Mouse (Mus musculus) liver, adult (tissue): ENCODE results near the gene Scamp3.

Experiments
- GATA4 ChIP-seq: IDR thresholded peaks from 2 replicates; pipeline ENCODE4 v1.6.1; 2014; ENCODE audit warnings: mild to moderate bottlenecking, low read length; ENCODE audit not compliant: insufficient replicate concordance

Gene Scamp3

DNA sequence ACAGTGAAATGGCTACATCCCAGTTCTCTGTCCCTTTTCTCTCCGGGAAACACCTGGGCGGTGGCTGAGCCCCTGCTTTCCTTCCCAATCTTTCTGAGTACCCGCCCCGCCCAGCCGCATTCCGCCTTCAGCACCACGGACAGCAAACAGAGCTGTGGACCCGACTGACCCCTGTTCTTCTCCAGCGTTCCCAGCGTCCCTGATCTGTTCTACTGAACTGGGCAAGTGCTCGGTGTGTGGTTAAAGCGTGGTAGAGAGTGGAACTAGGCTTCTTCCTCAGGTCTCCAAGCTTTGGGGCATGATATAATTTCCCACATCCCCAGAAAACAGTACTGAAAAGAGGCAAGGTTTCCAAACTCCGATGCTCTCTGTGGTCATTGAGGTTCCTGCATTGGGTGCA, 18.1 kb upstream of the Scamp3 start:
- TF ChIP-seq GATA4, result no peak

DNA sequence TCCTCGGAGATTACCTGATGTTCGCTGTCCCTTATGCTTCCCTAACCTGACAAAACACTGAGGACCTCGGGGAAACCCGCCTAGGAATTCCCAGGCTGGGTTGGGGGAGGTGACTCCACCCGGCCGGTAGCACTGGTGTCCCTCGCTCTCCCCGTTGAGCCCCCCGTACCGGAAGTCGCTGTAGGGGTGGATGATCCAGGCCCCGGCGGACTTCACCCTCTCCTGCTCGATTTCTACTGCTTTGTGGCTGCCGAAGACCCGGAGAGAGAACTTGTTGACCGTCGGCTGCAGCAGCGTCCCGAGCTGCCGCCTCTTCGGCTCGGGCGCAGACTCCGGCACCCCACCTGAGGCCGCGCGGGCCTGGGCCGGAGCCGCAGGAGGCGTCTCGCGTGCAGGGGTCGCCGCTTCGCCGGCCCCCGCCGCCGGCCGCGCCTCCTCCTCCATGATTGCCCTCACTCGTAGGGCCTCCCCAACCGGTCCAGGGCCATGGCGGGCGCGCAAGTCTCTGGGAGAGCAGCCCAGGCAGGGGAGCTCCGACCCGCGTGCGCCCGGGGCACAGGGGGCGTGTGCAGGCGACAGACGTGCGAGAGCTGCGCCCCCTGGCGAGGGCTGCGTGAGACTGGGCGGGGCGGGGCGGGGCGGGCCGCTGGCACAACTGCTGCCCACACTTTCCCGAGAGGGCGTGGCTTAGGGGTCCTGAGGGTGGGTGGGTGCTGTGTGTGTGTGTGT, 17.5 kb upstream of the Scamp3 start, which contains the start of gene Hcn3:
Hcn3 (minus strand) TSS at position 581 of the 729 bp plus-strand sequence.
- no peak for TF ChIP-seq GATA4

DNA sequence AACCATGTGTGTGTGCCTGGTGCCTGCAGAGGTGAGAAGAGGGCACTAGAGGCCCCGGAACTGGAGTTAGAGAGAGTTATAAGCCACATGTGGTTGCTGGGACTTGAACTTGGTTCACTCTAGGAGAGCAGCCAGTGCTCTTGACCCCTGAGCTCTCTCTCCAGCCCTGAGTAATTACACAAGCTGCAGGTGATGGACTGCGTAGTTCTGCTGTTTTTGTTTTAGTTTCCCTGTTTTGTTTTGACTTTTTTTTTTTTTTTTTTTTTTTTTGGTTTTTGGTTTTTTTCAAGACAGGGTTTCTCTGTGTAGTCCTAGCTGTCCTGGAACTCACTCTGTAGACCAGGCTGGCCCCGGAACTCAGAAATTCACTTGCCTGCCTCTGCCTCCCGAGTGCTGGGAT, 15.5 kb upstream of the Scamp3 start:
- no peak for TF ChIP-seq GATA4

DNA sequence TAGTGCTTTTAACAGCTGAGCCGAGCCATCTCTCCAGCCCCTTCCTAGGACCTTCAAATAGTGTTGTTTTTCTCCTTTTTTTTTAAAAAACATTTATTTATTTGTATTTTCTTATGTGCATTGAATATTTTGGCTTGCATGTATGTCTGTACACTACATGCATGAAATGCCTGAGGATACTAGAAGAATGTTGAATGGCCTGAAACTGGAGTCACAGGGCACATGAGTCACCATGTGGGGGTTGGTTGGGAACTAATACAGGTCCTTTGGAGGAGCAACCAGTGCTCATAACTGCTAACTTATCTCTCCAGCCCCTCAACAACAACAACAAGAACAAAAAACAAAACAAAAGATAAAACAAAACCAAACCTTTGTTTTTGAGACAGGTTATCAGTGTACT, 14.2 kb upstream of the Scamp3 start:
- no peak for TF ChIP-seq GATA4

DNA sequence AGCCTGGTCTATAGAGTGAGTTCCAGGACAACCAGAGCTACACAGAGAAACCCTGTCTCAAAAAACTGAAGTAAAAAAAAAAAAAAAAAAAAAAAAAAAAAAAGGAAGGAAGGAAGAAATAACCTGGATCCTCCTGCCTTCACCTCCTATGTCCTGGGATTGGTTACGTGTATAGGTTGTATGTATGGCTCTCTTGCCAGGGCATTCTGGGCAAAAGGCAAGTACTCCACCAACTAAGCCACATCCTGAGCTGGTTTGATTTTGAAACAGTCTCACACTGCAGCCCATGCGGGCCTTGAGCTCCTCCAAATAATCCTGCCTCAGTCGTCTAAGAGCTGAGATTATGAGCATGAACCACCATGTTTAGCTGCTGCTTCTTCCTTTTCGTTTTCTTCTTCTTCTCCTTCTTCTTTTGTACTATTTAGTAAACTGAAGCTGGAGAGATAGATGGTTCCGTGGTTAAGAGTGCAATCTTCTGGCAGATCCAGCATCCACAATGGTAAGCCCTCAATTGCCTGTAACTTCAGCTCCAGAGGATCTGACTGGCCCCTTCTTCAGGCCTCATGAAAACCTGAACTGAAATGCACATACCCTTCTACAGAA, 13.5 kb upstream of the Scamp3 start:
- TF ChIP-seq GATA4, result no peak

DNA sequence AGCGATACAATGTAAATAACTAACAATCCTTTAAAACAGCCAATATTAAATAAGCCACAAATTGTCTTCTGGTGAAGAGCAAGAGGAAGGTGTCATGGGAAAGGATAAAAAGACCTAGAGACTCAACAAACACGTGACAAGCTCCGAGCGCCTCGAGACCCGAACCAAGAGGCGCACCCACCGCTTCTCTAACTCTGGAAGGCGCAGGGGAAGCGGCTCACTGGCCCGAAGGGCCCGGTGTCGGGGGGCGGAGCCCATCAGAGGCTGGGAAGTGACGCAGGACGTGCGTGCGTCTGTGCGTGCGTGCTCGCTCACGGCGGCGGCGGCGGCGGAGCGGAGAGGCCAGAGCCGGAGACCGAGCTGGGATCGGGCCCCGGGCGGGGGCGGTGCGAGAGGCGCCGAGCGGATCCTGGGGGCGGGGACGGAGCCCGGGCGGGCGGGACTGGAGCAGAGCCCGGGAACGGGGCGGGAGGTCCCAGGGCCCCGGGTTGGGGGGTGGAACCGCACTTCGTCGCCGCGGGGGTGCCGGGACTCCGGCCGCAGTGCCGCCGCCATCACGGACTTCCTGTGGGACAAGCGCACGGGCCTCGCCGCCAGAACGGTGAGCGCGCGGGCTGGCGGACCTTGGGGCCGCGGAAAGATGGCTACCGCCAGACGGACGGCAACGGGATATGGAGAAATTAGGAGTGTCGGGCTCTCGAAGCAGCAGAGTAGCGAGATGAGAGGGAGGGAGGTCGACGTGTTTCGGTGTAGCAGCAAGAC, 12.6 kb upstream of the Scamp3 start, which contains the start of gene Clk2:
Clk2 (plus strand) TSS at position 290 of the 762 bp plus-strand sequence.
- TF ChIP-seq GATA4, result no peak

DNA sequence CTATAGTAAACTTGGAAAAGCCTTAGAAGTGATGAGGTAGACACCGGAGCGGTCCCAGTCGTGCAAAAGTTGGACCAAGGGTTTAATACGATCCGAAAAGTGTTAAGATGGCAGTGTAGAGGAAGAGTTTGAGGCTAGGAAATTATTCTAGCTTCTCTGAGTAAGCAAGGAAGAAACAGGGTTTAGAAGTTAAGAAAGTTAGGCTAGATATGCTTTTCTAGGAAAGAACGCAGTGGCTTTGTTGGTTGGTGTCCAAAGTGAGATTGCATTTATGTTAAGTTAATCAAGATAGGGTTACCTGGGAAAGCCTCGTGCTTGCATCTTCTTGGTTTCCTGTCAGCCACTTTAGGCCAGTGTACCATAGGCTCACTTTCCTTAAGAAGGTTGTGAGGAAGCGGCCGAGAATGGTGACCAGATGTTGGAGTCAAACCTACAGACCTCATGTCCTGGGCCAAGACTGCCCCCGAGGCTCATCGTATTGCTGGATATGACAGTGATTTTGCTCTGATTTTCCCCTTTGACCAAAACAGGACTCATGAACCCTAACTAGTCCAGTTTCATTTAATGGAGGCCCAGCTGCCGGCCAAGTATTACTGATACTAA, 11.9 kb upstream of the Scamp3 start:
- TF ChIP-seq GATA4, result no peak

DNA sequence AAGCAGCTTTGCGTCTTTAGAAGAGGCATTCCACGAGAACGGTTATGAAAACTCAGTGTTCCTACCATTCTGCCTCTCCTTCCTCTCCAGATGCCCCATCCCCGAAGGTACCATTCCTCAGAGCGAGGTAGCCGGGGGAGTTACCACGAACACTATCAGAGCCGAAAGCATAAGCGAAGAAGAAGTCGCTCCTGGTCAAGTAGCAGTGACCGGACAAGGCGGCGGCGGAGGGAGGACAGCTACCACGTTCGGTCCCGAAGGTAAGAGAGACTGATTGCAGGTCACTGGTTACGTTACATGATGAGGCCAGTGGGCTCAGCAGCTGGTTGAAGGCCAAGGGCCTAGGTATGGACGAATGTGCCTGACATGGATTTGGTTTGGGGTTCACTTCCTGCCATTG, 10.3 kb upstream of the Scamp3 start:
- no peak for TF ChIP-seq GATA4

DNA sequence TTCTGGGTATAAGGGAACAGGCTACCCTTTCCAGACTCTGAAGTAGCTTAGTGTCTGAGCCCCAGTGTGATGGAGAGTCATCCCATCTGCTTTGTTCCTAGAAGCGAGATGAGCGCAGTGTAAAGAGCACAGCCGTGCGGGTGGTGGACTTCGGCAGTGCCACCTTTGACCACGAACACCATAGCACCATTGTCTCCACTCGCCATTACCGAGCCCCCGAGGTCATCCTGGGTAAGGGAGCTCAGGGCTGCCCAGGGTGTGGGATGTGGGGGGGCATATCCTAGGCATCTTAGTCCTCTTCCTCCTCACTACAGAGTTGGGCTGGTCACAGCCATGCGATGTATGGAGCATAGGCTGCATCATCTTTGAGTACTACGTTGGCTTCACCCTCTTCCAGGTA, 2.4 kb upstream of the Scamp3 start:
- no peak for TF ChIP-seq GATA4

DNA sequence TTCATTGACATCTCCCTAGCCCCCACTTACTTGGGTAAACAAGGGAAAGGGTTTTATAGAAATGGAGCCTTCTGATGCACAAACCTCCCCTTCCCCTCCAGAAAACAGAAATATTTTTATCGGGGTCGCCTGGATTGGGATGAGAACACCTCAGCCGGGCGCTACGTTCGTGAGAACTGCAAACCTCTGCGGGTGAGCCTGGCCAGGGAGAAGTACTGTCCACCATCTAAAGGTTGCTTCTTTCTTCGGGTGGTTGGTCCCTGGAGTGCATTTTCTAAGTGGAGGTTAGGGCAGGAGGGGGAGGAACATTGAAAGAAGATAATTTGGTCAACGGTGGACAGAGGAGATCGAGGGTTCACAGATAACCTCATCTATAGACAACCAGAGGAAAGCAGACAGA, 1.7 kb upstream of the Scamp3 start:
- no peak for TF ChIP-seq GATA4

DNA sequence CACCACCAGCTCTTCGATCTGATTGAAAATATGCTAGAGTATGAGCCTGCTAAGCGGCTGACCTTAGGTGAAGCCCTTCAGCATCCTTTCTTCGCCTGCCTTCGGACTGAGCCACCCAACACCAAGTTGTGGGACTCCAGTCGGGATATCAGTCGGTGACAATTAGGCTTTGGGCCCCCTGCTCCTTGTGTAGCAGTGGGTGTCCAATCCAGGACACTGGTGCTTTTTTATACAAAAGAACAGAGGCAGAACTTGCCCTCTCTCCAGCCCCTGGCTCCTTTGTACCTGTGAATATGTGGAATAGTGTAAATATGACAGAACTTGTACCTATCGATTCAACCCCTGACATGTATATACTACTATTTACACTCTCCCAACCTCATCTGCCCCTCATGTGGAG, 852 bp upstream of the Scamp3 start:
- TF ChIP-seq GATA4, result no peak

DNA sequence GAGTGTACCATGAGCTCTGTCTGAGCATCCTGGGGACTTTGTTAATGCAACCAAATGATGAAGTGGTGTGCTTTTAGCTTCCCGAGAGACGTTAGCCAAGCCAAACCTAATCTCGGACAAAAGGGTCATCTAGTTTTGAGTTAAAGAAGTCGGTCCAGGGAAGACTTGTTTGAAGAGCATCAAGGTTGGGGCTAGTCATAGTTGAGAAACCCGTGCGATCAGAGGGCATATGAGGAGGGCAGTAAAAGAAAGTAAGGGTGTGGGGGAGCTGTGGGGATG, 773 bp downstream of the Scamp3 start:
- no peak for TF ChIP-seq GATA4

DNA sequence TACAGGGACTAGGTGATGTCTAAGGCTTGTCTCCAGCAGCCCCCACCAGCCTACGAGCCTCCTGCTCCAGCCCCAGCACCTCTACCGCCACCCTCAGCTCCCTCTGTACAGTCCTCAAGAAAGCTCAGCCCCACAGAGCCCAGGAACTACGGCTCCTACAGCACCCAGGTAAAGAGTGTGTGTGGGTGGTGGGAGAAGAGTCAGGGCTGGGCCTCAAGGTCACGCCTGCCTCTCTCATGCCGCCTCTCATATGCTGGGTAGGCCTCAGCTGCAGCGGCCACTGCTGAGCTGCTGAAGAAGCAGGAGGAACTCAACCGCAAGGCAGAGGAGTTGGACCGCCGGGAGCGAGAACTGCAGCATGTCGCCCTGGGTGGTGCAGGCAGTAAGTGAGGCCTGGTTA, 1.8 kb downstream of the Scamp3 start:
- no peak for TF ChIP-seq GATA4

DNA sequence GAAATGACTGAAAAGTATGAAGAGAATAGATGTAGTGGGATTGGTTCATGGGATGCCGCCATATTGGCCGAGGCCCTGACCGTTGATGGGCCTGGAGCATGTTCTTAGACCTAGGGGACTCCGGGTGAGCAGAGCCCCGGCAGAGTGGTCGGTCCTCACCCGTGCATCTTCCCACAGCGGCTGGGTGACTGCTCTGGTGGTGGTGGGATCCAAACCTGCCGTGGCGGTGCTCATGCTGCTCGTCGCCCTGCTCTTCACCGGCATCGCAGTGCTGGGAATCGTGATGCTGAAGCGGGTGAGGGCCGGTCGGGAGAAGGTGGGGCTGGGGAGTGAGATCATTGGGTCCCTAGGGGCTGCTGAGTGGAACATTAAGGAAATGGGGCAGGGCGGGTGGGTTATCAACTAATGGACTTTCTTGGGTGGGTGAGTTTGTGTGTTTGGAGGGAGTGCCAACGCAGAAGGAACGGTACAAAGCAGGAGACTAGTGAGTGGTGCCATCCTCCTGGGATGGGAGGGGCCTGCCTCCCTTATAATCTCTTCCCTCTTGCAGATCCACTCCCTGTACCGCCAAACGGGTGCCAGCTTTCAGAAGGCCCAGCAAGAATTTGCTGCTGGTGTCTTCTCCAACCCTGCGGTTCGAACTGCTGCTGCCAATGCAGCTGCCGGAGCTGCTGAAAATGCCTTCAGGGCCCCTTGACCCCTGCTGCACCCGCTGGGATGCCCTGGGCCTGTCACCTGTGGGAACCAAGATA, 4.7 kb downstream of the Scamp3 start:
- no peak for TF ChIP-seq GATA4

DNA sequence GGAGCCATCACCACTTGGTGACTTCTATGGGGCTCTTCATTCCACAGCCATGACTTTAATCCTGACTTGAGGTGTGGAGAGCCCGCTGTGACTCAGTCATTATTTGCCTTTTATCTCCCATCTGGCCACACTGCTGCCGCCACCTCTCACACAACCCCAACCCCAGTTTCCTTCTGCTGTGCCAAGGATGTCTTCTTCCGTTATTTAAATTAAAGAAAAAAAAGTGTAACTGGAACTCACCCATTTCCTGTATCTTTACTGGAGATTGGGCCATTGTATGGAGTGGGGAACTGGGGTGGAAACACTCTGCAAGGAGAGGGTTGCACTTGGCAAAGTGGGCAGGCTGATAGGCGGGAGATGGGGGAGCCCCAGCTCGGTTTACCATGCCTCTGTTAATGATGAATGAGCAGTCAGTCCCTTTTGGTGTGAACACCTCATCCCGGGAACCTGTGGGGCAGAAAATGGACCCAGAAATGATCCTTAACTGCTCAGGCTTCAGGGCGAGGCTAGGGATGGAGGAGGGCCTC, 5.3 kb downstream of the Scamp3 start:
- TF ChIP-seq GATA4, result no peak
